Mouse (Mus musculus) urinary bladder, adult 18-20 months (tissue): ENCODE measurements around the gene Serpina1b.
"Not testable (repeated sequence)": the region's sequence is repeated elsewhere in the genome, so short reads cannot be mapped to it uniquely, and the experiment has no call there.

Experiments
- DNase-seq, 2 experiments: peaks; one replicate each; pipeline ENCODE4 v3.0.0; 2022; ENCODE audit warnings: low spot score in 2 of 2, mixed read lengths in 2 of 2

The Serpina1b gene

DNA sequence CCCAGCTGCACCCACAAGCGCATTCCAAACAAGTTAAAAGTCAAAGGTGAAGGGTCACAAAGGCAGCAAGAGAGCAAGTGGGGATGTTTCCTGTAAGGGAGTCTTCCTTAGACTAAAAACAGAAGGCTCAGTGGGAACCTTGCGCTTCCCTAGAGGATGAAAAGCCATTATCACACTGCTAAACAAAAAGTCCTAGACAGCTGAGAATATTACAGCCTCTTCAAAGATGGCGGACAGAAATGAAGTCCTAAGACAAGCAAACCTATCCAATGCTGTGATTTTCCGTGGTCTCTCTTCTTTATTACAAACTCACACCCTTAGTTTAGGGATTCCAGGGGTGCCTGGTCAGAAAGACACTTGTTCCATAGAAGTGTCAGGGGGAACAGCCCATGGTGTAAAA is at the start of gene Serpina1b:
Serpina1b (minus strand) TSS at position 101 of the 400 bp plus-strand sequence.
- DNase-seq, result not testable (repeated sequence)

DNA sequence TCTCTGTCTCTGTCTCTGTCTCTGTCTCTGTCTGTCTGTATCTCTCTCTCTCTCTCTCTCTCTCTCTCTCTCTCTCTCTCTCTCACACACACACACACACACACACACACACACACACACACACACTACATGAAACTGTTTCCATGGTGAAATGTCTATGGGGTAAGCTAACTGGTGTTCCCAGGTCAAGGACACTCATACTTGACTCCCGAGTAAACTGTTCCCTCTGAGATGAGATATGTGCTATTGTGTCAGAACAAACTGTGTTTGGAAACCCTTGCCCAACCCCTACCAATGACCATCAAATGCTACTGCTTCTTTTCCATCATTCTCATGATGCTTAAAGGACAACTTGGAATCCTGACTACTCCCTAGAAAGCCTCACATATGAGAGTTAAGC is 36.7 kb upstream of the Serpina1b start:
- not testable (repeated sequence) for DNase-seq

- not testable (repeated sequence) for DNase-seq
These were observed 33.2 kb upstream of the Serpina1b start, which contains the start of gene Serpina1a for GRCm38 (mm10) chr12:103863101-103863974. Serpina1a (minus strand) TSS chr12:103863562.

GRCm38 (mm10) chr12:103860976-103861375 is 30.8 kb upstream of the Serpina1b start:
- no peak for DNase-seq

DNA sequence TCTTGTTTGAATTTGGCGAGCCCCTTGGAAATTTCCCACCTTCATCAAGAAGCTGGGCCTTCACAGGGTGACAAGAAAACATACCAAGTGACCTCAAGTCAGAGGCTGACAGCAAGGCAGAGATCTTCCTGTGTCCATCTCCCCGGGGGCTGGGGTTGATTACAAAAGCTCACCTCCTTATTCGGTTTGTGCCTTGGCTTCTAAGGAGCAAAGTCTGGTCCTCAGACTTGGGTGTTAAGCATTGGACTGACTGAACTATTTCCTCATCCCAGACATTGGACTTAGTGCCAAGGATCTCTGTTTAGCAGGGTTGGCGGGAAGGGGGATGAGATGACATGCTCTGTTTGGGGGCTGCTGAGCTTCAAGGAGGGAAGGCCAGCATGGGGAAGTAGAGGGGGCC is 30.4 kb upstream of the Serpina1b start:
- not testable (repeated sequence) for DNase-seq

GRCm38 (mm10) chr12:103859584-103859983 is 29.4 kb upstream of the Serpina1b start:
- DNase-seq, result not testable (repeated sequence)

DNA sequence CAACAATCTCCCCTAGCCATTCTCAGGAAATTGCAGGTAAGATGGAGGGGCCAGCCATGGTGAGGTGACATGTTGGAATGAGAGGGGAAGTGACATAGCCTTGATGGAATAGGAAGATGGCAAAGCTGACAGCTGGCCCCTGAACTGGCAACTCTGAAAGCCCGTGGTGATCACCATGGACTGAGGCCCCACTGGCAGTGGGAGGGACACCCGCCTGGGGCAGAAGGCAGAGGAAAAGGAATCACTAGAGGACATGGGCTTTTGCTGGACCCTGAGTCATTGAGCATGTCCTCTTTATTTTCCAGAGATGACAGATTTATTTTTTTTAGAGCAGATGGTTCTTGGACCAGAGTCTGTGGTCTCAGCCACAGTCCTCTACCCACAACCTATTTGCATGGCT is 22.9 kb upstream of the Serpina1b start:
- not testable (repeated sequence) for DNase-seq

DNA sequence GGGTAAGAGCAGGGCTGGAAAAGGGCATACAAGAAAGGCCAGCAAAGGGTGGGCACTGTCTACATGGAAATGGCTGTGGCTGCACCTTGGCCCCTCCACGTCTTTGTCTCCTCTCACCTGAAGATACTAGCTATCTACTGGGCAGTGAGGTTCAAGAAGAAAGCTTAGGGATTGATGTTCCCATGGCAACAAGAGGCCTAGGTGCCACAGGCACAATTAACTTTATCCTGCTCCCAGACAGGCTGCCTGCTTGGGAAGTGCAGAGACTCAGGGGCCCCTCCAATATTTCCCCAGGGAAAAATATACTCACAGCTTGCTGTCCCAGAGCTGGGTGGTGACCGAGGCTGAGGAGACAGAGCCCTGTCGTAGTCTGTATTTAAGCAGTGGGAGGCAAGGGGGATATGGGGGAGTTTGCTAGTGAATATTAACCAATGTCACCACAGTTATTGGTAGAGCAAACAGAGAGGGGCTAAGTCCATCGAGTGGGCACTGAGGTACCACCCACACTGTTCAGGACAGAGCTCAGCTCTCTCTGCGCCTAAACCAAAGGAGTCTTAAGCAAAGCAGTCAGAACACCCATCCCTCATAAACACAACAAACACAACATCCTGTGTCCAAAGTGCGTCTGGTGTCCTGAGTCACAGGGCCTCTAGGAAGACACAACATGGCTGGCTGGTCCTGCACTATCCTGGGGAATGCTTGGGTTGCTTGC is 2.4 kb downstream of the Serpina1b start:
- DNase-seq, result not testable (repeated sequence)

DNA sequence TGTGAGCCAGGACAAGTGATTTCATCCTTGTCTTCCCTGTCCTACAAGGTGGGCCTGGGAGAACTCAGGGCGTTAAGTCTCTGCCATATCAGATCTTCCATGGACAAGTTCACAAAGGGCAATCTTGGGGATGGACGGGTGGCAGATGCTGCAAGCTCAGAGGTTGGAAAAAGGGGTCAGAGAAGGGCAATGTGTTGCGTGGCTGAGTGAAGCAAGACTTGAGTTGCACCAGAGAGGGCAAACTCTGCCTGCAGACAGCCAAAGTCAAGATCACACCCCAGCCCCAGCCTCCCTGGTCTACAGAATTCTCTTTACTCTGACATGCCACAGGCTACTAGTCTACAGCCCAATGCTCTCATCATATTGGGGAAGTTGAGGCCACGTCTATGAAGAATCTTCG is 6.3 kb downstream of the Serpina1b start:
- not testable (repeated sequence) for DNase-seq

DNA sequence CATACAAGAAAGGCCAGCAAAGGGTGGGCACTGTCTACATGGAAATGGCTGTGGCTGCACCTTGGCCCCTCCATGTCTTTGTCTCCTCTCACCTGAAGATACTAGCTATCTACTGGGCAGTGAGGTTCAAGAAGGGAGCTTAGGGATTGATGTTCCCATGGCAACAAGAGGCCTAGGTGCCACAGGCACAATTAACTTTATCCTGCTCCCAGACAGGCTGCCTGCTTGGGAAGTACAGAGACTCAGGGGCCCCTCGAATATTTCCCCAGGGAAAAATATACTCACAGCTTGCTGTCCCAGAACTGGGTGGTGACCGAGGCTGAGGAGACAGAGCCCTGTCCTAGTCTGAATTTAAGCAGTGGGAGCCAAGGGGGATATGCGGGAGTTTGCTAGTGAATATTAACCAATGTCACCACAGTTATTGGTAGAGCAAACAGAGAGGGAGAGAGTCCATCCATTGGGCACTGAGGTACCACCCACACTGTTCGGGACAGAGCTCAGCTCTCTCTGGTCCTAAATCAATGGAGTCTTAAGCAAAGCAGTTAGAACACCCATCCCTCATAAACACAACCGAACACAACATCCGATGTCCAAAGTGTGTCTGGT is 56.8 kb downstream of the Serpina1b start, which contains the start of gene Serpina1d:
Serpina1d (minus strand) TSS at position 347 of the 606 bp plus-strand sequence.
- DNase-seq, result not testable (repeated sequence)

DNA sequence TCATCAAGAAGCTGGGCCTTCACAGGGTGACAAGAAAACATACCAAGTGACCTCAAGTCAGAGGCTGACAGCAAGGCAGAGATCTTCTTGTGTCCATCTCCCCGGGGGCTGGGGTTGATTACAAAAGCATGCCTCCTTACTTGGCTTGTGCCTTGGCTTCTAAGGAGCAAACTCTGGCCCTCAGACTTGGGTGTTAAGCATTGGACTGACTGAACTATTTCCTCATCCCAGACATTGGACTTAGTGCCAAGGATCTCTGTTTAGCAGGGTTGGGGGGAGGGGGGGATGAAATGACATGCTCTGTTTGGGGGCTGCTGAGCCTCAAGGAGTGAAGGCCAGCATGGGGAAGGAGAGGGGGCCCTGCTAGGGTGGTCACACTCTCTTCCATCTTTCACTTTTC is 59.6 kb downstream of the Serpina1b start:
- not testable (repeated sequence) for DNase-seq

- not testable (repeated sequence) for DNase-seq
These were observed 67.1 kb downstream of the Serpina1b start for GRCm38 (mm10) chr12:103763083-103763482.

GRCm38 (mm10) chr12:103760316-103760715 is 69.9 kb downstream of the Serpina1b start:
- DNase-seq, result not testable (repeated sequence)

- not testable (repeated sequence) for DNase-seq
These were observed 84.2 kb downstream of the Serpina1b start for GRCm38 (mm10) chr12:103745957-103746356.

DNA sequence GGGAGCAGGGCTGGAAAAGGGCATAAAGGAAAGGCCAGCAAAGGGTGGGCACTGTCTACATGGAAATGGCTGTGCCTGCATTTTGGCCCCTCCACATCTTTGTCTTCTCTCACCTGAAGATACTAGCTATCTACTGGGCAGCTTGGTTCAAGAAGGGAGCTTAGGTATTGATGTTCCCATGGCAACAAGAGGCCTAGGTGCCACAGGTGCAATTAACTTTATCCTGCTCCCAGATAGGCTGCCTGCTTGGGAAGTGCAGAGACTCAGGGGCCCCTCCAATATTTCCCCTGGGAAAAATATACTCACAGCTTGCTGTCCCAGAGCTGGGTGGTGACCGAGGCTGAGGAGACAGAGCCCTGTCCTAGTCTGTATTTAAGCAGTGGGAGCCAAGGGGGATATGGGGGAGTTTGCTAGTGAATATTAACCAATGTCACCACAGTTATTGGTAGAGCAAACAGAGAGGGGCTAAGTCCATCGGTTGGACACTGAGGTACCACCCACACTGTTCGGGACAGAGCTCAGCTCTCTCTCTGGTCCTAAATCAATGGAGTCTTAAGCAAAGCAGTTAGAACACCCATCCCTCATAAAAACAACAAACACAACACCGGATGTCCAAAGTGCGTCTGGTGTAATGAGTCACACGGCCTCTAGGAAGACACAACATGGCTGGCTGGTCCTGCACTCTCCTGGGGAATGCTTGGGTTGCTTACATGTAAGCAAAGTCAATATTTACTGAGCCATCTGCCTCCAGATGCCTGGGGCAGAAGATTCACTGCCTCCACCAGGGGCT is 92.2 kb downstream of the Serpina1b start:
- not testable (repeated sequence) for DNase-seq

DNA sequence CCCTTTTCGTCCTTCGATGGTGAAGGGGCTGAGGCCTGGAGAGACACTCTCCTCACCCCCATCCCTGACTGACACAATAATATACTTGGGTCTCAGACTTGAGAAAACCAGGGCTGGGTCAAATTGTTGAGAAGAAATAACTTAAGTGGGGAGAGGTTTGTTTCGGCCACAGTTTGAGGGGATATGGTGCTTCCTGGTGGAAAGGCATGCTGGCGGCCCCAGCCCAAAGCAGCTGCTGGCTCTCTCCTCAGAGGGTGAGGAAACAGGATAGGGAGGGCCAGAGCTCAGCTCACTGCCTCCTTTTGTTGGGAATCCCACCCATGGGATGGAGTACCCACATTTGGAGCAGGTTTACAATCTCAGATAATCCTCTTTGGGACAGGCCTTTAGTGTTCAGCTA is 94.6 kb downstream of the Serpina1b start:
- not testable (repeated sequence) for DNase-seq

DNA sequence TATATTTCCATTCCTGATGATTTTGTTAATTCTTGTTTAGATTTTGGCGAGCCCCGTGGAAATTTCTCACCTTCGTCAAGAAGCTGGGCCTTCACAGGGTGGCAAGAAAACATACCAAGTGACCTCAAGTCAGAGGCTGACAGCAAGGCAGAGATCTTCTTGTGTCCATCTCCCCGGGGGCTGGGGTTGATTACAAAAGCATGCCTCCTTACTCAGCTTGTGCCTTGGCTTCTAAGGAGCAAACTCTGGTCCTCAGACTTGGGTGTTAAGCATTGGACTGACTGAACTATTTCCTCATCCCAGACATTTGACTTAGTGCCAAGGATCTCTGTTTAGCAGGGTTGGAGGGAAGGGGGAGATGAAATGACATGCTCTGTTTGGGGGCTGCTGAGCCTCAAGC is 95.1 kb downstream of the Serpina1b start:
- DNase-seq, result not testable (repeated sequence)

GRCm38 (mm10) chr12:103711537-103711936 is 118.6 kb downstream of the Serpina1b start:
- no peak for DNase-seq

DNA sequence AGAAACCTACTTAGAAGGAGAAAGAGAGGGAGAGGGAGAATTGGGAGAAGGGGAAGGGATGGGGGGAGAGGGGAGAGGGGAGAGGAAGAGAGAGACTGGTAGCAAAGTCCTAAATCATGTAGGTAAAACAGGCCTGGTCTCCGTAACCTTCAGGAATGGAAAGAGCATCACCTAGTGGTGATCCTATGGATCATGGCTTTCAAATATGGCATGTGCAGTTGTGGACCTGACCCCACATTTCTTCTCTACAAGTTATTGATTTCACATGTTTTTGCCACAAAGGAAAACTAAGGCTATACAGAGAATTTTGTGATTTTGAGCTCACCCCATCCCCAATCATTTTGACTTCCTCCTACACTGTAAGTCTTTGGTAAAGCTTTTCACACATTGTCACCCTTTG is 119.8 kb downstream of the Serpina1b start:
- DNase-seq, result no peak

DNA sequence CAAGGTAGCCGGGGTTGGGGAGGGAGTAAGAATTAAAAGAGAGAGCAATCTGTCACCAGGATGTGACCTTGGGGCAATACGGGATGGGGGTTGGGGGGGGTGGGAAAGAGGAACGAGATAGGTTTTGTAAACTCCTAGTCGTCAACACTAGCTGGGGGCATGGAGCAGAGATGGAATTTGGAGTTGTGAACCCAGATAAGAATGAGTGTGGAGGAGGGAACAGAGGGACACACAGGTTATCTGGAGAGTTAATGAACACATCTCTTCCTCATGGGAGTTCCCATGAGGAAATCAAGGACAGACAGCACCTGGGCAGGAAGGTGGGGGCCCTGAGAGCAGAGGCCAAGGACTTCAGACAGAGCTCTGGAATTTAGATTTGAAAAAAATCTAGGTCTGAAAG is 124.1 kb downstream of the Serpina1b start:
- DNase-seq, result no peak

GRCm38 (mm10) chr12:103705547-103705946 is 124.6 kb downstream of the Serpina1b start:
- no peak for DNase-seq
